Mouse (Mus musculus) layer of hippocampus, adult 2 months (tissue): Measurements from ENCODE around the gene Syt9. TPM values are rescaled to one million over a fixed set of nuclear protein-coding genes. Genes with fewer than 3 reads are reported as not detected.

Experiments
- DNase-seq, 2 experiments: peaks; one replicate each; pipeline ENCODE4 v3.0.0; 2022; ENCODE audit warnings: low spot score in 2 of 2
- H3K27ac ChIP-seq: fragments of 200-600 bp; 2 replicates; pipeline ENCODE4 v1.8.1; 2022
- H3K4me3 ChIP-seq: fragments of 200-600 bp; 2 replicates; pipeline ENCODE4 v1.8.1; 2022; ENCODE audit warnings: mild to moderate bottlenecking
- CTCF ChIP-seq: fragments of 200-600 bp; conservative IDR thresholded peaks from 2 replicates; pipeline ENCODE4 v1.8.1; 2022; ENCODE audit warnings: antibody characterized with exemption, mild to moderate bottlenecking, moderate library complexity
- total RNA-seq, 2 experiments: library from RNA; stranded (reverse); gene quantifications; 2 replicates each; pipeline ENCODE4 v1.2.3; 2021

Gene Syt9
- total RNA-seq, 2 experiments from 2014 or later: 4.4 to 5.0 TPM

- DNase-seq: peak; percentile 28 to 53
- TF ChIP-seq CTCF: no peak
- no peak overlapping the region for H3K27ac ChIP-seq
- H3K4me3 ChIP-seq: no peak overlapping the region
Observed at GRCm38 (mm10) chr7:107400061-107400799, 29.7 kb downstream of the Syt9 start.

DNA sequence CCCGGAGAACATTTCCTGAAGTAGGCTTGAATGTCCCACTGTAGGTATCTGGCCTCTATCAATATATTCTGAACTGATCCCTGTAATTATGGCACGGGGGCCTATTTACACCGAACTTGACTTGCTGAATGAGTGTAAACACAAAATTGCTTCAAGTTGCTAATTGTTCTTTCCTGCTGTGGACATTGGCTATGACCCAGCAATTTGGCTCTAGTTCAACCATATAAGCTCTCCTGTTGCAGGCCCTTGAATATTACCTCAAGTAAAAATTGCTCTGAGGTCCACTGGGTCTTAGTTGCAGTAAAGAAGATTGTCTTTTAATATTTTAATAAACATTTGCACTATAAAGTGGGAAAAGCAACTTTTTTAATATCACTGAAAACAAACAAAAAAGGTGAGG is 32.7 kb downstream of the Syt9 start:
- Histone ChIP-seq H3K4me3 (no peak overlapping the region), H3K27ac (no peak overlapping the region)
- no peak for DNase-seq
- TF ChIP-seq CTCF: no peak

GRCm38 (mm10) chr7:107414928-107415327 is 44.4 kb downstream of the Syt9 start:
- no peak for TF ChIP-seq CTCF
- DNase-seq: no peak
- Histone ChIP-seq H3K4me3 (no peak overlapping the region), H3K27ac (no peak overlapping the region)

DNA sequence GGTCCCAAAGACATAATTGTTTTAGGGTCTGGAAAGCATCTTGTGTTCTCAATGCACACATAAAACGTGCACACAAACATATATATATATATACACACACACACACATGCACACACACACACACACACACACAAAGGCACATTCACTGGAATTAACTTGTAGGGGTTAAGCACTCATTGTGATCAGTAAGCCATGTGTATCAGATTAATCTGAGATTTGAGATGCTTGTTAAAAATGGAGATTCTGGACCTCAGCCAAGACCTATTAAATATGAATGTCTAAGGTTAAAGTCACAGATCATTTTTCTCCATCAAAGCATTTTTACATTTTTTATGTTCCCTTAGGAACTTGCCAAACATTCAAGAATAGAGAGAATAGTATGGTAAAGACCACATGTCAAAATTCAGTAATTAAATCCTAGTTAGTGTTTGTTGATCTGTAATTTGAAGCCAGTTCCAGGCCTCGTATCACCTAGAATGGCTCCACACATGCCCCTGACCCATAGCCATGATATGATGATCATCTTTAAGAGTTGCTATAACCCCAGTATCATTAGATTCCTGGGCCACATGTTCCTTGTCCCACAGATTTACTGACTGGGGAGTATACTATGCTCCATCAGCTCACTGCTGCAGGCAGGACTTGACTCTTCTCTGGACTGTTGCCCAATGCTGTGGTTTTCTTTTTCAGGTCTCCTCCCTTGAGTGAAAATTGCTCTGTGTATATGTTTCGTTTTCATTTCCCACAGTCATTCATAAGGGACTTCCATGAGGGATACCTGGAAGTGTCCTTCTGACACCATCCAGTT is 46.7 kb downstream of the Syt9 start:
- no peak for TF ChIP-seq CTCF
- DNase-seq: no peak
- Histone ChIP-seq H3K27ac (no peak overlapping the region), H3K4me3 (no peak overlapping the region)

- TF ChIP-seq CTCF: no peak
- DNase-seq: no peak
- no peak overlapping the region for H3K4me3 ChIP-seq
- H3K27ac ChIP-seq: no peak overlapping the region
Observed at GRCm38 (mm10) chr7:107437381-107437780, 66.9 kb downstream of the Syt9 start.

- no peak overlapping the region for H3K27ac ChIP-seq
- H3K4me3 ChIP-seq: no peak overlapping the region
- no peak for DNase-seq
- no peak for TF ChIP-seq CTCF
Observed at GRCm38 (mm10) chr7:107444579-107444978, 74.1 kb downstream of the Syt9 start.

DNA sequence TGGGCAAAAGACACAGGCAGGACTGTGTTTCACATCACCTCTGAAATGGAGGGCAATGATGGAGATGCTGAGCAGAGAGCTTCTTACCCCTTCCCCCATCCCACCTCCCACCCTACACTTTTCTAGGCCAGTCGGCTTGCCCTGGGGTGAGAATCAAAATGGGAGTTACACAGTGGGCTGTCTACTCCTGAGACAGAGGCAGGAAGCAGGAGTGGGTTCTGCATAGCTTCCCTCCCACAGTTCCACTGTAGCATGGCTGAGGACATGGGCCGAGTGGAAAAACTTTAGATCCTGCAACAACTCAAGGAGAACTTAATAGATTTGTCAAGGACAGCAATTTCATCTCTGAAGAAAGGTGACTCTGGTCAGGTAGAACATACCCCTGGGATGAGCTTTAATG is 84.1 kb downstream of the Syt9 start:
- DNase-seq: no peak
- Histone ChIP-seq H3K4me3 (no peak overlapping the region), H3K27ac (no peak overlapping the region)
- no peak for TF ChIP-seq CTCF

DNA sequence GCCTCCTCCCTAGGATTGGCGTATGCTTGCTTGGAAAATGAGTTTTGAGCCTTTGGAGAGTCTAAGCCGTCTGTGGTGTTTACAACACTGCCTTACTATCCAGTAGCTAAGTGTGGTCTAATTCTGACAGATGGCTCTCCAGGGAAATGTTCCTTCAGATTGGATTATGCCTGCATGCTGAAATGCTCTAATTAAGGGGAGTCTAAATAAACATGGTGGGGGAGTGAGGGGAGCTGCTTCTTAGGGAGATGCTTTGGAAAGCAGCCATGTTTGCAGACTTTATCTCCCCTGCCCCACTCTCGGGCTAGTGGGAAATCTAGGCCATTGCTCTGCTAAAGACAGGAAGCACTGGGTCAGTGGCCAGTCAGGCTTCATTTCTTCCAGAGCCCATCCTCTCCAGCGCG is 84.6 kb downstream of the Syt9 start:
- Histone ChIP-seq H3K27ac (no peak overlapping the region), H3K4me3 (no peak overlapping the region)
- peak in 1 of 2 experiments; percentile 17 for DNase-seq
- no peak for TF ChIP-seq CTCF

DNA sequence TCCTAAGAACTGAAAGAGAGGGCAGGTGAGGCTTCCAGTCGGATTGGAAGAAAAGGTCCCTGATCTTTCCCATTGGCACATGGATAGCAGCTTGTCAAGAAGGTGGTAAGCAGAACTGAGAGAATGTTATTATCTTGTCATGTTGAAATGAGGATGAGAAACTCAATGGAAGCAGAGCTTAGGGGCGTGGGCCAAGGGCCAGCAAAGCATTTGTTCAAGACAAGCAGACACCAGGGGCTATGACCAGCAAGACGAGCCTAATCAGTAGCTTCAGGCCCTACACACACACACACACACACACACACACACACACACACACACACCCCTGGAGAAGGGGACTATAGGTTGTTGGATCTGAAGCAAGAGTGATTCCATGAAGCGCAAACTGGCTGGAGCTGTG is 90.6 kb downstream of the Syt9 start:
- no peak overlapping the region for H3K27ac ChIP-seq
- no peak for TF ChIP-seq CTCF
- H3K4me3 ChIP-seq: no peak overlapping the region
- DNase-seq: no peak

GRCm38 (mm10) chr7:107461699-107462440 is 91.3 kb downstream of the Syt9 start:
- Histone ChIP-seq H3K27ac (no peak overlapping the region), H3K4me3 (no peak overlapping the region)
- TF ChIP-seq CTCF: no peak
- DNase-seq: no peak

GRCm38 (mm10) chr7:107462962-107463361 is 92.4 kb downstream of the Syt9 start:
- no peak for DNase-seq
- TF ChIP-seq CTCF: no peak
- Histone ChIP-seq H3K4me3 (no peak overlapping the region), H3K27ac (no peak overlapping the region)

- no peak for DNase-seq
- Histone ChIP-seq H3K27ac (no peak overlapping the region), H3K4me3 (no peak overlapping the region)
- TF ChIP-seq CTCF: no peak
Observed at GRCm38 (mm10) chr7:107465081-107465480, 94.6 kb downstream of the Syt9 start.
